Mouse (Mus musculus): ENCODE measurements at regions not wholly inside any gene's neighbourhood (a gene's known extent, or its start where the extent isn't known, plus 50 kb on each side); places are given as distances from the start of the nearest gene placed in this dataset.

DNA sequence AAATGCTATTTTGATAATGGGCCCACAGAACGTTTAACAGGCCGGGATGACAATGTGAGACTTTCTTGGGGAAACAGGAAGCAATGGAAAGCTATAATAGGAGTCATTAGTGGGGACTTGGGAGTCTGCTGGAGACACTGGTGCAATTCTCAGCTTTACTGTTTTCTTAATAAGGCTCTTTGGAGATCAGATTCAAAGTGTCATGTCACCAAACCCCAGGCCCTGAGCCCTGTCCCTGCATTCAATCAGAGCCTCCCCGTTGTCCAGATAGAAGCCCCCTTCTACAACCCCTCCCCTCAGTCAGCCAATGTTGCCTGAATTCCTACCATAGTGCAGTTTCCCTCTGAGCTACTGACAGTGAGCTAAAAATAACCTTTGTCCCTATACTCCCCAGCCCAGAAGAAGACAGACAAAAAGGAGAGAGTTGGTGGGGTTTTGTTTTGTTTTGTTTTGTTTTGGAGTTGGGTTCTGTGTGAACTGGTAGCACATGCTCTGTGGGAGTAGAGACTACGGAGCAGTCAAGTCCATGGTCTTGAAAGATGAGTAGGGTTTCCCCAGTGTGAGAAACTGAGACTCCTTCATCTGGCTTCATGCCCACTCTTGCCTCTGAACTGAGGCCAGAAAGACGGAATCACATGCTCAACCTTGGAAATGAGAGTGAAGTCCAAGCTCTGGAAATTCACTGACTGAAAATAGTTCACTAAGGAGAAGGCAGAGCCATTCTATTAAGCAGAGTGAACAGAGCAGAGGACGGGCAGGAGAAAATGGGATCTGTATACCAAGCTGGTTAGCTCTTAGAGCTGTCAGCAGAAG lies 267.3 kb downstream of the Gm826 start:
- TF ChIP-seq CTCF (IDR thresholded peaks at IDR 0.05; ENCODE audit: insufficient read depth, low read length) (no peak), POLR2A (IDR thresholded peaks at IDR 0.05; ENCODE audit: borderline replicate concordance, extremely low read depth, low read depth, low read length) (no peak)

Measured in lung, adult 2 months (tissue).